Mouse (Mus musculus): Measurements from ENCODE around the gene Actc1.

Actc1 gene

DNA sequence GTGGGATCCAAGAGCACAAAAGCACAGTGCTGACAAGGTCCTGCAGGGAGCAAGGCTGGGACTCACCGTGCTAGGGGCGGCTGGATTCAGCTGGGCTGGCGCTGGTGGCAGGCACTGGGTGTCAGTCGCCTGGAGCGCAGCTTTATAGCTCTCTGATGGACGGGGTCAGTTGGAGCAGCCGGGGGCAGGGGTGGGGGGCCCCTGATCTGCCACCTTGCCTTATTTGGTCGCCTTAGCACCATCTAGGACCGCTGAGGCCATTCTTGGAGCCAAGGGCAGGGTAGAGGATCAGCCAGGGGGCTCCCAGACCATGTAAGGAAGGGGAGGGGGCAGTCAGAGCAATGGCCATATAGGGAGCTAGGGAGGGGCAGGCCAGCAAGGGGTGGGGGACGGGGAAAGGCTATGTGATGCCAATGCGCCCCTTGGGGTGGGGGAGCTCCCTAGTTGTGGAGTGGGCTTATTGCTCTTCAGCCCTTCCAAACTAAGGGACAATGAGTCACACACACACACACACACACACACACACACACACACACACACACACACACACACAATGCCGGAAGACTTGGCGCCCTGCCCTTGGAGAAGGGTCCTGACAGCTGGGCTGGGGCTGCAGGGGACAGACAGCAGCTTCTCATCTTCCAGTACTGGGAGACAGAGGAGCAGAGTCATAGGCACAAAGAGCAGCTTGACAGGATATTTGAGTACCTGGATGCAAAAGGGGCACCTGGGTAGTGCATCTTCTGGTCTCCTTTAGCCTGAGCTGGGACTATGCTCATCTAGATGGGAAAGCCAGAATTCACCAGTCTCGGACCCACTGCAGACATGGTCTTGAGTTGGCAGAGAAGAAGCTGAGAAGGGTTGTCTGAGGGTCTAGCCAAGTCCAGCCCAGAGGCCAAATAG is at the start of gene Actc1:
Gene Actc1, minus strand, starts transcription at position 853 of the 903 bp plus-strand sequence.
- DNase-seq (ENCODE audit: low read depth, low spot score), result no peak

DNA sequence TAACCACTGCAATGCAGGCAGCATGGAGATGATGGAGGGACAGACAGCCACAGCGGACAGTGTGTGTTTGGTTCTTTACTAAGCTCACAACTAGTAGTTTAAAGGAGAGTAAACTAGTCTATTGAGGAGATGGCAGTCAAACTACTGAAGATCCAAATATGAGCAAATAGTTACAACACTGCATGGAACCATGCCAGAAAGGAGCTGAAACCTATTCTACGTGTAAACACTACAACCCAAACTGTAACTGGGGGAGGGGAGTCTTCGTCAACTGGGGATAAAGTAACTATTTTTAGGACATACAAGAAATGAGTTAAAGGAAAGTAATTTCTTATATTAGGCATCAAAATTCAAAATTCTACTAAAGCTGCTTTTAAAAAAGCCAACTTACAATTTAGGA is 49.1 kb upstream of the Actc1 start:
- no peak for DNase-seq (ENCODE audit: low read depth, low spot score)

DNA sequence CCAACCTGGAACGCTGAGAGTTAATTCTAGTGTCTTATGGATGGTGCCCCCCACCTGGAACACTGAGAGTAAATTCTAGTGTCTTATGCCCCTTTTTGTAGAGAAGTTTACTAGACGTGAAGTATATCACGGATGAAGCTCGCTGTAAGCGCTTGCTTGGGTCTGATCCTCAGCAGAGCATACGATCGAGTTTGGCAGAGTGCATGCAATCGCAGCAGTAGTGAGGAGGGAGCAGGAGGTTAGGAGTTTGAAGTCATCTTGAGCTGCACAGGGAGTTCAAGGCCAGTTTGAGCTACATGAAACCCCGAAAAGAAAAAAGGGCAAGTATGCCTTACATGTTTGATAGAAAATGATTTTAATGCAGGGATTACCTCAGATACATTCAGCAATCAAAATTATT is 47.5 kb upstream of the Actc1 start:
- no peak for DNase-seq (ENCODE audit: low read depth, low spot score)

DNA sequence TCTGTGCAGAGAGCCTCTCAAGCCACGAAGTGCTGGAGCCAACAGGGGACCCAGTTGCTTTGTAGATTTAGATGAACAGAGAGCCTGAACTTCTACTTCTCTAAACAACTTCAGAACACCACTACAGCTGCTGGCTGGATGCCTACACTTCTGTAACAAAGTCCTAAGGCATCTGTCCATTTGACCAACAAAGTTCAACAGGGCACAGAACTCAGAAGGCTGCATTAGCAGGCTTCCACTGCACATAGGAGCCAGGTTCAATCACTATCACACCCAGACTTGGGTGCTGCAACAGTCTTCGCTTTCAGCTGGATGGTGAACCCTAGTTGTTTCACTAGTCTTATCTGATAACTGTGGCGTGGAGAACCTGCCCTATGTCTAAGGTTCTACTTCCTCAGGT is 46.5 kb upstream of the Actc1 start:
- DNase-seq (ENCODE audit: low read depth, low spot score), result no peak

DNA sequence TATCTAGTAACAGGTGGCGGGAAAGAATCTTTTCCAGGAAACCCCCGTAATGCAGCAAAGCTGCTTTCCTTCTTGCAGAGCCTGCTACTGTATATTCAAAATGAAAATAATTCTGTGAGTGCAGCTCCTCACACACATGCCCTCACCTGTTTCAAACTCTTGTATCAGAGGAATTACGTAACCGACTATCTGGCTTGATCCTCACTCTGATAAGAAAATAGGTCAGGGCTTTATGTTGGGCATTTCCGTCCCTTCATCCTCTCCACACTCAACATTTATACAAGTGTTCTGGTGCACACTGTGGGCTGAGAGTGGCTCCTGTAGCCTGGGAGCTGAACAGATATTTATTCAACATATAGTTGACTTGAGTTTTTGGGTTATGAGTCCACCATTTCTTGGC is 45.8 kb upstream of the Actc1 start:
- no peak for DNase-seq (ENCODE audit: low read depth, low spot score)

DNA sequence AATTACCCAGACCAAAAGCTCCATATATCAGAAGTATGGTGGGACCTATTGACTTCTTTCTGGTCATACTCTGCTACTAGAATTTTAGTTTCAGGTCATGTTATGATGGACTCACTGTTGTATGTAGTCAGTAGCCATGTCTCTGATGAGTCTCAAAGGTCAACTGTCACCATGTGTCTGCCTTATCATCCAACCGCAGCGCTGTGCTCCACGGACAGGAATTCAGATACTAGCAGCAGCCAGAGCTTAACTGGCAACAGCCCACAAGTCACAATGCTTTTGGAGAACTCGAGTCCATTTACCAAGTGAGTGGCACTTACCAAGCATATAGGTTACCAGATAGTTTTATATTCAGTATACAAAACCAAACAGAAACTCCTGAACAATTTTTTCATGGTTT is 44.3 kb upstream of the Actc1 start:
- no peak for DNase-seq (ENCODE audit: low read depth, low spot score)

DNA sequence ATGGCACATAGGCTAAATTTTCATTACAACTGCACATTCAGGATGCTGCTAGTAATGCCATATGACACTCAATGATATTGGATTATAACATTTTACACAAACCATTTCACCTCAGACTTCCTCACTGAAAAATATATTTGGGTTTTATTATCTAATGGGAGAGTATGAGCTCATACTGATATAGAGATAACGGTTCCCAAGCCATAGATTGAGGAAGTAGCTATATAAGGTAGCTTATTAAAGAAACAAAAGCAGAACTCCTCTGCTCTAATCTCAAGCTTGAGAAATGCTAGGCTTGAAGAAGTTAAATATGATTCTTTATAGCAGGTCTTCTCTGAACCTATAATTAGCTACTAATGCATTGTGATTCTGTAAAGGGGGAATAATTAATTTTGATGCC is 43.2 kb upstream of the Actc1 start:
- DNase-seq (ENCODE audit: low read depth, low spot score), result no peak

DNA sequence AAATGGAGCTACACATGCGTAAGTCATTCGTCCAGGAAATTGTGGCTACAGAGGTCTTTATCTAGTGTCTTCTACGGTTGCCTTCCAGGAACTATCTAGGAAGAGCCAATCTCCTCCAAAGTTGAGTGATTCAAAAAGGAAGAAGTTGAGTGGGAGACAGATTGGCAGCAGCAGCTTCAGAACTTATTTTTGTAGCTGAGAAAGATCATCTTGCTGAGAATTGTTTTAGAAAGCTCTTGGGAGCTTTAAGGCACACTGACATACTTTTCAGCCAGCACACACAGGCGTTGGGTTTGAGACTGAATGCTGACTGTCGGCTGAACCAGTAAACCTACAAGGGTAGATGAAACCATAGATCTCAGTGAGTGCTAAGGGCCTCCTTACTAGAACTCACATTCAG is 42.0 kb upstream of the Actc1 start:
- DNase-seq (ENCODE audit: low read depth, low spot score), result no peak

DNA sequence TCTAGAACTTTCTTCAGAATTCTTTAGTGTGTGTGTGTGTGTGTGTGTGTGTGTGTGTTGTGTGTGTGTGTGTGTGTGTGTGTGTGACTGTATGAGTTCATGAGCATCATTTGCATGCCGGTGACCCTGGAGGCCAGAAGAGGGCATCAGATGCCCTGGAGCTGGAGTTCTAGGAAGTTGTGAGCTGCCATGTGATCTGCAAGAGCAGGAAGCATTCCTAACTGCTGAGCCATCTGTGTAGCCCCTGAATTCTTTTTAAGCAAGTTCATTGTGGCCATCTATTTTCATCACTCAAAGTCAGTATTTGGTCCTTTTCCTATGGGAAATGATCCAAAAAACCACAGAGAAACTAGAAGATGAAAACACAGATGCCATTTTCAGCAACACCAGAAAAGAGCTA is 41.3 kb upstream of the Actc1 start:
- no peak for DNase-seq (ENCODE audit: low read depth, low spot score)

DNA sequence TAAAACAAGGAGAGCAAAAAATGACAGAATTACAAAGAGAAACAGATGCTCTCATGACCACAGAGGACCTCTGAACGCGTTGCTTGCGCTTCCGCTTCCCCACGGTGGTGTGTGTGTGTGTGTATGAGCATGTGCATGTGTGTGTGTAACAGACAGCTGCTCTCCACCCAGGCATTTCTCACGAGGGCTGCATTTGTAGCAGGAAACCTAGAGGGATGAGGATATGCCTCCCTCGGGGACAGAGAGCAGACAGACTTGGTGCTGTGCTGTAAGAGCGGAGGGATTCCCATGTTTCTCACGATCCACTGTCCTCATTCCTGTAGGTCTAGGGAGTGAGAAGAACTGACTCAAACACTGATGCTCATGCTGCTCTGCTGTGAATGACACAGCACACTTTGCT is 40.2 kb upstream of the Actc1 start:
- no peak for DNase-seq (ENCODE audit: low read depth, low spot score)

DNA sequence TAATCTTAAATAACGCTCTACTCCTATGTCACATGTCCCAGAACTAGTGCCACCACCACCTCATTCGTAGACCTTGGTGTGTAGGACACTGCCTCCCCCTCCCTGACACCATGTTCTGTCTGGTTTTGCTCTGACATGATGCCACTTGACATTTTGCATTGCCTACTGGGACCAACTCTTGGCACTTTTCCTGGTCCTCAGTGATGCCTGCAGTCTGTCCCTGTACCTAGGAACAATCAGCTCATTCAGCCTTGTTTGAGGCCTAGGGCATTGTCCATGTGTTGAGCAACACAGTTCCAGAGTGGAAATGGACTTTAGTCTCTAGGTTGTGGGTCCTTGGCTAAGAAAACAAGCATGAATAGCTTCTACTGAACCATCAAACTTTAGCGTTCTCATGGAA is 36.5 kb upstream of the Actc1 start:
- DNase-seq (ENCODE audit: low read depth, low spot score), result no peak

DNA sequence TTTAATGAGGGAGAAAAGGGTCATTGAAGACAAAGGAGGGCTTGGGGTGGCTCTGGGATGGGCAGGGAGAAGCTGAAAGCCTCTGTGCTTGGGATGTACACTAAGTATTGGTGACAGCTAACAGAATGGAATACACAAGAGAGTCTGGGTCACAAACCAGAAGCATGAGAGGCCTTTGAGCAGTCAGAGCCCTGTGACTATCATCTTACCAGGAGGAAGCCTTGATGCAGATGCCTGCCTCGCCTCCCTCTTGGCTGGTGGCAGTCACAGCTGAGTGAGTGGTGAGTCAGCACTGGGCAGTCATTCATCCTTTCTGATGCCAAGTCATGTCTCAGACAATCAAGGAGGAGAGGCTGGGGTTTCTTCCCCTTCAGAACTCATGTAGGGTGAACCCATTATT is 33.9 kb upstream of the Actc1 start:
- no peak for DNase-seq (ENCODE audit: low read depth, low spot score)

DNA sequence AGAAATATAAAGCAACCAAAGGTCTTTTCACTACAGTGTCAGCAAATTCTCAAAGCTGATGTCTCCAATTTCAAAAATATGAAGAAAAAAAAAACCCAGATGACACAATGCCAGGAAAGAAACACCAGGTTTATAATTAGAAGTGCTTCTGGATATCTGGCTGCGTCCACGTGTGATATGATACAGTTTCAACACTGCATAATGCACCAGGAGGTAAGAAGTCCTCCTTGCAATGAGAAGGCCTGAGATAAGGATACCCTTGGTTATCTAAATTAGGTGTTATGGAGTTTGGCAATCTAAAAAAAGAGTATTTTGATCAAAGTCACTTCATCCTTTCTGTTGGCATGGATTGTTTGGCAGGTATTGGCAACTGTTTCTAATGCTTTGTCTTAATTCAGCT is 18.5 kb upstream of the Actc1 start:
- DNase-seq (ENCODE audit: low read depth, low spot score), result no peak

DNA sequence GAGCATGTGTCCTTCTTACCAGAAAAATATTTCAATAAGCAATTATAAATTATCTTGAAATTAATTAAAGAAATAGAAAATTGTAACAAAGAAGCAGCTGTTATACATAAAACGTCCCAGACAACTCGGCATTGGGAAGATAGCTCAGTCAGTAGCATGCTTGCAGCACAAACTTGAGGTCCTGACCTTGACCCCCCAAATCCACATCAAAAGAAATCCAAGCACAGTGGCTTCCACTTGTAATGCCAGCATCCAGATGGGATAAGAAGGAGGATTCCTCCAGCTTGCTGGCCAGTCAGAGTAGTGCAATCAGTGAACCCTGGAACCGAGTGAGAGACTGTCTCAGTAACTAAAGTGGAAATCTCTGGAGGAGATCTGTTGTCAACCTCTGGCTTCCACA is 12.9 kb upstream of the Actc1 start:
- no peak for DNase-seq (ENCODE audit: low read depth, low spot score)

DNA sequence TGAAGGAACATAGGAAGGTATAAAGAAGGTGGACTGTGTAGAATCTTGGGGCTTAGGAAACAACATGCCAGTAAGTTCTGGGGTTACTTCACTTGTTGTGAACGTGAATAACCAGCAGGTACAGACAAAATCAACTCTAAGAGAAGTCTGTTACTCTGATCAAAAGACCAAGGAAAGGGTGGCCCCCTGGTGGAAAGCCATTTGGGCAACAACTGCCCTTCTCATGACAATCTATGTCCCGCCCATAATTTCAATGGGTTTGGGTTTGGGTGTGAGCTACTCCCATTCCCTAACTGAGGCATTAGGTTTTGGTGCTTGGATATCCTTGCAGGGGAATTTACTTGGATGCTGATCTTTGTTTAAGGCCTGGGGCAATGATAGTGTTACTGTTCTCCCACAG is 10.7 kb upstream of the Actc1 start:
- DNase-seq (ENCODE audit: low read depth, low spot score), result no peak

DNA sequence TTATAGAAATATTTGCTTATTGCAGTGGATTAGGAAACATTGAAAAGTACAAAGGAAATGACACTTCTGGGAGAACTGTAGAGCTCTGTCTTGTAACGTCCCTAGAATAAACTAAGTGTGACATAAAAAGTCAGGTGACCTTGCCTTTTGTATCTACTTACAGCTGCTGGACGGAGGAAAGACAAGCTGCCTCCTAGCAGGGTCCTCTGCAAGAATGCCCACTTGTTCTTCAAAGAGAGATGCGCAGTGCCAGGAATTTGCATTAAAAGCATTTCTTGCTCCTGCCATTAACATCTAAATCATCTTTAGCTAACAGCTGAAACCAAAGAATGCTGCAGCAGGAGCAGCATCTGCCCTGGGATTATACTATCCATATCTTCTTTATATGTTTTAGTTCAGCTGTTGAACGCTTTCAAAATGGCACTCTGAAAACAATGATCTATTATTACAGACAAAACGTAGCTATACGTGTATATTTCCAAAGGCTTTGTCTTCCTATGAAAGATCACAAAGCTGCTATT is 6.8 kb upstream of the Actc1 start:
- no peak for DNase-seq (ENCODE audit: low read depth, low spot score)

DNA sequence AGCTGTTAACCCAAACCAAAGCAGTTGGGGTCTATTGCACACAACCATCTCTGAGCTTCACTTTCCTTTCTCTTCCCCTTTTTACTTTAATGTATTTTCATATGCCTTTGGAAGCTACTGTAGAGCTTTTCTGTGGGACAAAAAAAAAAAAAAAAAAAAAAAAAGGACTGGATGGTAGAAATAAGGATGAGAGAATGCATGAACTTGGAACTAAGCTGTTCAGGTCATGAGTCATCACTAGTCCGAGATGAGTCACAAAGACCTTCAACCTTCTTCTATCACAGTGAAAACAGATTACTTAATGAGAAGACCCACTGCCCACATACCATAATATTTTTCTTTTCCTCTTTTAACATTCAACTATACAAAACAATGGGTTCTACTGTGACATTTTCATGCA is 6.3 kb upstream of the Actc1 start:
- DNase-seq (ENCODE audit: low read depth, low spot score), result no peak

DNA sequence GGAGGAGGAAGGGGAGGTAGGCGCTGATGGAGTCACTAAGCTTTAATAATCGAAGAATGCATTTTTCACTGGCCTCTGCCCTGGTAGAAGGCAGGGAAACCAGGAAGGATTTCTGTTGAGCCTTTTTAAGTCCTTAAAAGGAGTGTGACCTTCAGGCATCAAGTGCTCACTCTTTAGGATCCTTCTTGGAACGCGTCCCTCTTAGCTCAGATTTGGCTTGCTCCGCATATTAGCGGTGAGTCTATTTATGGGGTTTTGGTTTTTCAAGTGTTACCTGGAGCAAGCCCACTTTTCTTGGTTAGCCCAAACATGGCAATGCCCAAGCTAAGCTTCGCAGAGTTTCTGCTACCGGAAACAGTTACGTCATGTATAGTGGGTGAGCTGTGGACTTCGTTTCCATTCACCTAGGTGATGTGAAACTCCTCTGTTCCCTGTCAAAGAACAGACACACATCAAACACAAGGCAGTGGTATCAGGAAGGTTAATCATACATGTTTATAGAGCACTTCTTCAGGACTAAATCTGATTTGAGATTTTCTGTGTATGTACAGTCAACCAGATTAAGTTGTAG is 5.0 kb upstream of the Actc1 start:
- DNase-seq (ENCODE audit: low read depth, low spot score), result no peak

DNA sequence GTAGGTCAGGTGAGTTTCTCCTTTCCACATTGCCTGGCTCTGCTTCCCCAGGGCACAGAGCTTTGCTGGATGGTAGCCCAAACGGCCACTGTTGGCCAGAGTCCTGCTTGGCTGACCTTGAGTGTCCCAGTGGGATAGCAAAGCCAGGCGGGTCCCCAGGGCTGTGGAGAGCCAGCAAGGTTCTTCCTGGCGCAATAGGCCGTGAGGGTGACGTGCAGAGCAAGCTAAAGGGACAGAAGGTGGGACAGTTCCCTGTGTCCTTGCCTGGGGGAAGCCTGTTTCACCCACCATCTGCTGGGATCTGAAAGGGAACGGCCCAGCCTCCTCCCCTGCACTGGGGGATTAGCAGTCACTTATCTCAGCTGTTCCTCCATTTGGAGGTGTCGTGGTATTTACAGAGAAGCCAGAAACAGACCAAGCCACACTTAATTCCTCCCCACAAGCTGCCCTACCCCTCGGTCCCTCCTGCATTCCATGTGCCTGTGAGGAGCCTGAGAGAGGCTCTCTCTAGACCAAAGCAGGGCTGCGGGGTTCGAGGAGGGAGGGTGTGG is 4.0 kb upstream of the Actc1 start:
- no peak for DNase-seq (ENCODE audit: low read depth, low spot score)

DNA sequence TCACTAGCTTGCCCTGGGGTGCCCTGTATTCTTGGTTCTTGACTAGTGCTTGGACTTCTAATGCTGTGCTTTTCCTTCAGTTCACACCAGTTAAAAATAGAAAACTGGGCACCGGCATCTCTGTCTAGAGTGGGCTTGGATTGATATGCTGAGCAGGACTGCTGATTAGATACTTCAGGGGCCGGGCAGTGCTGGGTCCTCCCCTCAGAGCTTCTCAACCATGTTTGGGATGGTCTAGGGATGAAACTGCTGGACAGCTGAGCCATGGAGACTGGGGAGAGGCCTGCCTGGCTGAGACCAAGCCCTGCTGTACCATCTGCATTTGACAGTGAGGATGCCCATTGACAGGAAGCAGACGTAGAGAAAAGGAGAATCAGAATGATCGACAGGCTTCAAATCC is 781 bp upstream of the Actc1 start:
- no peak for DNase-seq (ENCODE audit: low read depth, low spot score)

DNA sequence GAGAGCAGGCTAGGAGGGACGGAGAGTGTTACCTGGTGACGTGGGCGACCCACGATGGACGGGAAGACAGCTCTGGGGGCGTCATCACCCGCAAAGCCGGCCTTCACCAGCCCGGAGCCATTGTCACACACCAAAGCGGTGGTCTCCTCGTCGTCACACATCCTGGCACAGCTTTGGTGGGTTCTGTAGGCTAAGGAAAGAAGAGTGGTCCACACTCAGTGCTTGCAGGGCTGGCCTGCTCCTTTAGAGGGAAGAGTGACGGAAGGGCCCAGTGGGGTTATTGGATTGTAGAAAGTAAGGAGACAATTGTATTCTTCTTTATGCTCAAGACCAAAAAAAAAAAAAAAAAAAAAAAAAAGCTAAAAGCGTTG is 1.5 kb downstream of the Actc1 start:
- no peak for DNase-seq (ENCODE audit: low read depth, low spot score)

DNA sequence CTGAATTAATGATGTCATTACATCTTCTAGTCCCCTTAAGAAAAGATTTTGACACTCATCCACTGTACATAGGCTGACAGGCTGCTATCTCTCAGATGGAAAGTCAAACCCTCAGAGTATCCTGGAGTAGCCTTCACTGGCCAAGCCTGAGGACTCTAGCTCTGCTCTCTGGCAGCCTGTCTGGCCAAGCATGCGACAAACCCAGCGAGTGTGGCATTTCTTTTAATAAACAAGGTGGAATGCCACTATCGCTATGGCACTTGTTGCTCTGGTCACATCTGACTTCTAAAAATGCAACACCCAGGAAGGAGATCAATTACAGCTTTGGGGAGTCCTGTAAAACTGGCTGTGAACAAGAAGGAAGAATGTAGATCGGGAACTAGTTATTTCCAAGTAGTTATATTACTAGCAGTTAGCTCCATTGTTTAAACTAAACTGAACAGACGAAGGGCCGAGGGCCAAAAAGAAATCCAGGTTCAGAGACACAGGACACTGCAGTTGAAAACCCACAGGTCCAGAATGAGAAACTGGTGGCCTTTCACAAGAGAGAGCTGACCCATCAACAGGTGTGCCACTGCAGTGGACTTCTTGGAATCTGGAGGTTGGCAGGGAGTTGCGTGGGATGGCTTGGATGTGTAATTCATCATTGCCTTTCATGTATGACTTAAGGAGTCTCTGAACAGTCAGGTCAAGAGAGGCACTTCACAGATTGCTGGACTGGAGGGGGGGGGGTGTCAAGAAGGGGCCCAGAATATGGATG is 2.1 kb downstream of the Actc1 start:
- no peak for DNase-seq (ENCODE audit: low read depth, low spot score)

Measured in brain, embryonic 18.5 days (tissue).